Comparison of ENCODE assay signal across 23 mouse cellular contexts in the genomic region with DNA sequence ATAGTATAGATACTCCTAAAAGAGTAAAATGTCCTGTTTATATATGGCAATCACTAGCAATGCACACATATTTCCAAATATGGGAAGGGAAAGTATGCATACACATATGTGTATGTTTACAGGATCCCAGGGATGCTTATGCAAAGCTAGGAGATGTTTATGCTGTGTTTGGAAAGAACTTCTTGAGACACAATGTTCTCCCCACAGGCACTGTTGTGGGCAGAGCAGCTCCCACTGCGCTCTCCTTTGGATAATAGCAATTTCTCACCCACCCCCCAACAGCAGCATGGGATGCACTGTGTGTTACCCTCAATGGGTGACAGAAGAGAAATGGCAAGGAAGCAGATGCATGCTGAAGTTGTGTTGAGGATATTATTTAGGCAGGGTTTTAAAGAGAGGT.
"Had no signal": no experiment of that assay in that cellular context is flagged by ENCODE, and none has a peak within 500 bp of the region (broad histone marks: within the 10 kb centered on the region; RNA-seq: fewer than 3 reads in every experiment).

No protein-coding gene starts in this region.

- H3K4me1 ChIP-seq: forebrain, embryonic 15.5 days; heart, embryonic 13.5 days; heart, embryonic 15.5 days; hindbrain, embryonic 15.5 days had no signal

- H3K4me2 ChIP-seq: forebrain, embryonic 15.5 days; heart, embryonic 11.5 days; heart, embryonic 13.5 days; heart, embryonic 15.5 days; hindbrain, embryonic 13.5 days; hindbrain, embryonic 15.5 days; limb, embryonic 12.5 days had no signal

- DNase-seq: forebrain, postnatal 0 days; gastrocnemius, postnatal 14 days; gastrocnemius, postnatal 36 days; heart, adult 11 months; heart, adult 2 months; heart, postnatal 14 days; heart, postnatal 36 days; kidney, adult 18-20 months; kidney, adult 8-10 months; kidney, postnatal 10 days; kidney, postnatal 25 days; kidney, postnatal 4 days had no signal

- H3K4me3 ChIP-seq: forebrain, embryonic 15.5 days; heart, adult 2 months; heart, embryonic 13.5 days; heart, embryonic 15.5 days; hindbrain, embryonic 13.5 days; hindbrain, embryonic 15.5 days; layer of hippocampus, adult 2 months; left cerebral cortex, adult 2 months; limb, embryonic 10.5 days; limb, embryonic 12.5 days had no signal

- H3K27me3 ChIP-seq: forebrain, embryonic 15.5 days; heart, embryonic 13.5 days; heart, embryonic 15.5 days; hindbrain, embryonic 13.5 days; hindbrain, embryonic 15.5 days; limb, embryonic 12.5 days had no signal

- H3K9me3 ChIP-seq: forebrain, embryonic 15.5 days; heart, embryonic 13.5 days; heart, embryonic 15.5 days; hindbrain, embryonic 13.5 days; hindbrain, embryonic 15.5 days; limb, embryonic 10.5 days; limb, embryonic 12.5 days had no signal

- H3K36me3 ChIP-seq: forebrain, embryonic 15.5 days; heart, embryonic 13.5 days; heart, embryonic 15.5 days; hindbrain, embryonic 13.5 days; hindbrain, embryonic 15.5 days; limb, embryonic 10.5 days; limb, embryonic 12.5 days had no signal

- H3K27ac ChIP-seq: forebrain, embryonic 15.5 days; heart, adult 2 months; heart, embryonic 13.5 days; heart, embryonic 15.5 days; hindbrain, embryonic 13.5 days; hindbrain, embryonic 15.5 days; hindbrain, postnatal 0 days; layer of hippocampus, adult 2 months; left cerebral cortex, adult 2 months; limb, embryonic 10.5 days; limb, embryonic 12.5 days had no signal

- ATAC-seq: forebrain, embryonic 15.5 days; forebrain, postnatal 0 days; hindbrain, postnatal 0 days had no signal

- H3K9ac ChIP-seq: forebrain, embryonic 15.5 days; forebrain, postnatal 0 days; heart, embryonic 13.5 days; heart, embryonic 15.5 days; hindbrain, embryonic 13.5 days; hindbrain, embryonic 15.5 days; limb, embryonic 12.5 days had no signal
